Mouse (Mus musculus) fibroblast of lung, adult 2 months (primary cell): Measurements from ENCODE around the gene Morc1.

Experiments
- DNase-seq: peaks from one replicate; pipeline ENCODE4 v3.0.0-alpha.2; 2011; ENCODE audit warnings: low read depth

Gene Morc1

GRCm38 (mm10) chr16:48474896-48475802, 44.1 kb downstream of the Morc1 start:
- DNase-seq, result no peak

DNA sequence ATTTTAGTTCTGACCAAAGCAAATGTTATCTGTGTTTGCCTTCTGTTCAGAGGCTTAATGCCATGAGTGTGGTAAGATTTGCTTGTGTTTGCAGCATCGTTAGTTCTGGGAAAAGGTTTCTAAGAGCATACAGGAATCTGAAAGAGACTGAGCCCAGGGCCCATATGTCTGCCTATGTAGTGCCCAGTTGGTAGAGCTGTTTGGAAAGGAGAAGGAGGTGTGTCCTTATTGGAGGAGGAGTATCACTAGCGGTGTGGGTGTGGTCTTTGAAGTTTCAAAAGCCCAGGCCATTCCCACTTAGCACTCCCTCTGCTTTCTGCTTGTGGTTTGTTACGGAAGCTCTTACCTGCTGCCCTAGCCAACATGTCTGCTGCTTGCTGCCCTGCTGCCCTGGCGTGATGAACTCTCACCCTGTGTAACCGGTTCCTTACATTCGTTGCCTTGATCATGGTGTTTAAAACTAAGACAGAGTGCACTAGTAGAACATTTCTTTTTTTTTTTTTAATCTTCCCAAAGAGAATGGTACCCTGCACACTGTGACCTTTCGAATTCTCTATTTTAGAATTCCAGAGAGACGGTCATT, 48.3 kb downstream of the Morc1 start:
- DNase-seq, result no peak

GRCm38 (mm10) chr16:48516776-48517499, 85.9 kb downstream of the Morc1 start:
- DNase-seq, result no peak

DNA sequence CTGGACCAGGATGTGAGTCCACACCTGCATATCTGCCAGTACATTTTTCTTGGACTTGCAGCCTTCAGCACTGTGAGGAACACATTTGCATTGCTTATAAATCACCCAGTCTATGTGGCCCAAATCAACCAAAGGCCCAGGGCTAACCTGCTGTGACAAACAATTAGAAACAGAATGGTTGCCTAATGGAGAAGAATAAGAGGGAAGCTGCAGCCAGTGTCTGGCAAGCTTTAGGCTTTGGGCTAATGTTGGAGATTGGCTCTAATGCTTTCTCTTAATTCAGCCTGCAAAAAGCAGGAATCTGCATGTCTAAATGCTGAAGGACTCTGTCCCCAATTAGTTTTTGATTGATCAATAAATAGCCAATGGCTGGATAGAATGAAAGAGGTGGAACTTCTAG, 88.5 kb downstream of the Morc1 start:
- DNase-seq, result no peak

GRCm38 (mm10) chr16:48537108-48537507, 106.1 kb downstream of the Morc1 start:
- DNase-seq, result no peak

- DNase-seq, result no peak
Observed at GRCm38 (mm10) chr16:48562290-48563080, 131.4 kb downstream of the Morc1 start.

DNA sequence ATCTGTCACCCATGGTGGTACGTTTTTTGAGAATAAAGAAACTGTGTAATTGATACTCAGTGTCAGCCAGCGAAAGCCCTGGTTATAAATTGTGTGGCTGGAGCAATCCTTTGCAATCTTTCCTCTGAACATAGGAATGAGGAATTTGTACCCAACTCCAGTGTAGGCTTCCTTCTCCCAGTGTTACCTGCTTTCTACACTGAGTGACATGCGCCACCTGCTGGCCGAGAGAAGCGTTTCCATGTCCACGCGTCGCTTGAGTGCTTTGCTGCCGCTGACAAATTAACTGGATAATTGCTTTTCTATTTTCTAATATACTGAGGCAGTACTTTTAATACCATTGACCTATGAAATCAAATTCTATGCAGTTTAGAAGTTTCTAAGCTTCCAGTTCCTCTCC, 139.3 kb downstream of the Morc1 start:
- DNase-seq, result peak; percentile 12

- no peak for DNase-seq
Observed at GRCm38 (mm10) chr16:48574072-48574471, 143.0 kb downstream of the Morc1 start.

DNA sequence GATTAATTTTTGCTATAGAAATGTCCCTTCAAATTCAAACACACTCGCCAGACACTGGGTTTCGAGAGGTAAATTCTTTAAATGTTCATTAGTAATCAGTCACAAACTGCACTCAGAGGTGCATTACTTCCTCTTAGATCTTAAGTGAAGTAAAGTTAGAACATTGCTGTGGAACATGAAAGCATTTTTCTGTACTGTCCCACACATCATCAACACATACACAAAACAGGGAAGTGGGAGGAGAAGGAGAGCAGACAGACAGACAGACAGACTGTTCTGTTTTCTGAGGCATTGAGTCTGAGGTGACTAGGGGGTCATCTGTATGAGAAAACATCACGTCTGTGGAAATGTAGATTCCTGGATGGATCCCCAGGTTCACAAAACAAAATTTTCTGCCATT, 143.5 kb downstream of the Morc1 start:
- no peak for DNase-seq

GRCm38 (mm10) chr16:48585369-48585768, 154.3 kb downstream of the Morc1 start:
- no peak for DNase-seq

DNA sequence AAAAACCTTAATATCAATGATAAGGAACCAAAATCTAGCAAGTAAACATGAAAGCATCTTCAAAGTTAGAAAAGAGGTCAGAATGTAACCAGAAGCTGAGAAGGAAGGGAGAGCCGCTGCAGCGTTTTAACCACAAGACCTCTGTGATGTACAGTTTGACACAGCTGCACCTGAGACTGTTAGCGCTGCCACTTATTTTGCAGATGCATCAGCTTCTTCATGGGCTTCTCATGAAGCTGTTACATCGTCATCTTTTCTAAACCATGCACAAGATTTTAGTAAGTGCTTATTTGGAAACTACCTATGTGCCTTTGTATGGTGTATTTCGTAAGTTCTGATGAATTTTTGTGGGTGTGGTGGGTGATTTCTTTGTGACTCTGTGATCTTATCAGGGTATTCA, 163.4 kb downstream of the Morc1 start:
- DNase-seq, result no peak

DNA sequence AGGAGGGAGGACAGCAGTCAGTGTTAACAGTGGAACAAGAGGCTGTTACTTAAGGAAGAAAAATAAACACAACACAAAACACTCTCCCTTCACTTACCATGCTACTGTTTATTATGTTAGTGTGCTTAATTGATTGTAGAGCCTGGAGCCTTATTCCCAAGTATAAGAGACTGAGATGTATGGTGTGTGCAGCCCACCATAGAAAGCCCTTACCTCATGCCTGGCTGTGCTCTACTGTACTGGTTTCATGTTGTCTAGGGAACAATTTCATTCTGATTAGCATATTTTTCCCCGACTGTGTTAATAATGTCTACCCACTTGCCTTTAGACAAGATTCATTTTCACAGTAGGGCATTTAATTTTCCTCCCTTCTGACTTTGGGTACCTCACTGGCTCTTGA, 164.2 kb downstream of the Morc1 start:
- DNase-seq, result no peak

DNA sequence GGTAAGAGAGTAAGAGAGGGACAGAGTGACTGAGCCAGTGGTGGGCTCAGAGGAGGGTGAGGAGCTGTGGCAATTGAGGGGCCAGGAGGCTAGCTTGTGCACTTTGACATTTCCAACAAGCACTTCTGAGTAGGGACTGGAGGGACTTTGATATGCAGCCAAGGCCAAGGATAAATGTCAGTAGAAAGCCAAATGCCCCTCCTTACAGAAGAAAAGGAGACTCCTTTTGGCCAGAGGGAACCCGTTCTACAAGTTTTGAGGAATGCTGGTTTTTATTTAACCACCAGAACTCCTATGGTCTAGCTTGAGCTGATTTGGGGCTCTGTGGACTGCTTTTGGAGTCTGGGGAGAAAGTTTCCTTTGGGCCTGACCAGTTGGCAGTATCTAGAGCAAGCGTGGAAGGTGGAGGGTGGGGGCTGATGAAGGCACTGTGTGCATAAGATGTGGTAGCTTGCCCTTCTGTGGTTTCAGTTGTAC, 172.7 kb downstream of the Morc1 start:
- no peak for DNase-seq

- no peak for DNase-seq
Observed at GRCm38 (mm10) chr16:48606476-48607038, 175.5 kb downstream of the Morc1 start.

GRCm38 (mm10) chr16:48608224-48608623, 177.2 kb downstream of the Morc1 start:
- no peak for DNase-seq

GRCm38 (mm10) chr16:48610866-48611265, 179.8 kb downstream of the Morc1 start:
- DNase-seq, result no peak

GRCm38 (mm10) chr16:48611436-48611835, 180.4 kb downstream of the Morc1 start:
- no peak for DNase-seq

DNA sequence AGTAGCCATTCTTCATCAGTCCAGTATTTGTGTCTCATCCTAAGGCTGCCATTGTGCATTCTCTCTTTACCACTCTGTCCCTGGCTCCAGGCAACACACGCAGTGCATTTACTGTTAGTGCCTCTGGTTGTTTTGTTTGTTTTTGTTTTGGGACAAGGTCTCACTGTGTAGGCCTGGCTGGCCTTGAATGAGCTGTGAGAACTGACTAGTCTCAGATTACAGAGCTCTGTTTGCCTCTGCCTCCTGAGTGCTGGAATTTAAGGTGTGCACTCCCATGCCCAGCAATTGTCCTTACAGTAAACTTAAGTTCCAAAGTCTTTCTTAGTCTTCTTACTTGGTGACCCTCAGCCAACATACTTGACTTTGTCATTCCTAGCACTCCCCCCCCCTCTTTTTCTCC, 182.7 kb downstream of the Morc1 start:
- no peak for DNase-seq

DNA sequence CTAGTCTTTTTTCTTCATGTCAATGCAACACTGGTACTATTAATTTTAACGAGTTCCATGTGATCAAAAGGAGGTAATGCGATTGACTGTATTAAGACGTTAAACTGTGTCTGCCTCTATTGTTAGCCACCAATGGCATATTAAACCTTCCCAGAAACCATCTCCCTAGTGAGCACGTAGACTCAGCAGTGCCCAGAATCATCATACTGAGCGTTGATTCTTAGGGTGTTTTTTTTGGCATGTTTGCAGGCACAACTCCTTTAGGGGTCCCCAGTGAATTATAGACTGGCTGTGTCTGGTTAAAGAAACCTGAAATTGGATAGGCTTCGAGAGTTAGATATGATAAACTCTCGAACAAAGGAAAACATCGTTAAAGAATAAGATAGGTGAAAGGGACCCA, 189.5 kb downstream of the Morc1 start:
- no peak for DNase-seq

GRCm38 (mm10) chr16:48621019-48621418, 190.0 kb downstream of the Morc1 start:
- DNase-seq, result no peak

- no peak for DNase-seq
Observed at GRCm38 (mm10) chr16:48623447-48623846, 192.4 kb downstream of the Morc1 start.

DNA sequence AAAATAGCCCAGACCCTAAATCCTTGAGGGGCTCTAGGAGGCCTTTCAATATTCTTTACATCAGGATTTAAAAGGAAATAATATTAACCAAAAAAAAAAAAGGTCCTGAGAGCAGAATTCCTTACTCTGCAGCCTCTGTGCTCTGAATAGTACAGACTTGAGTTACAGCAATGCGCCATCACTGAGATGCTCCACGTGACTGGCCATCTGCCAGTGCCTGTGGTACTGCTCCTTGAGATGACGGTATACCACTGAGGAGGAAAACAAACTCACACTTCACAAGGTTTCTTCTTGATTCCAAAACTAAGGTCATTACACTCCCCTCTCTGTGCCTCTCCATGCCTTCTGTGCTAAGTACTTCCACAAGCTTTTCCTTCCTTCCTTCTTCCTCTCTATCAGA, 195.1 kb downstream of the Morc1 start:
- no peak for DNase-seq
